Mouse (Mus musculus): ENCODE results near the gene Syt14. TPM values are rescaled to one million over a fixed set of nuclear protein-coding genes. Genes with fewer than 3 reads are reported as not detected.

Gene Syt14
- polyA plus RNA-seq, 1 experiment from 2014 or later = 13.0 TPM

DNA sequence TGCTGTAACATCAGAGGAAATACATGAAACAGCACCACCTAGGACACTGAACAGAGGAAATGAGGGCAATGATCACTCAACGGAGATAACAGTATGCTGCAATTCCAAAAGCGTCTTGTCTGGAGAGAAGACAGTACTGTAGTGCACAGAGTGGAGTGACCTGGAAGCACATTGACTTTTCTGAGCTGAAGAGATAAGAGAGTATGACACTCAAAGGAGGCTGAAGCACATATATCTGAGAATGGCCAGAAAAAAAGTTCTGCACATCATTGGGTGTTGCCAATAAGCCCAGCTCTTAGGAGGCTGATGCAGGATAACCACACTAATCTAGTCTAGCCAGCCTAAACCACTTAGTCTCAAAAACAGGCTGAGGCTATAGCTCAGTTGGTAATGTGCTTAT lies 34.0 kb downstream of the Syt14 start:
- no peak for ATAC-seq (ENCODE audit: low read depth)
- H3K27me3 ChIP-seq (ENCODE audit: control insufficient read depth, insufficient read depth, low read length) = no peaks in the 10 kb centered on the region
- 79% methylated on average over 2 of the region's 2 CpGs for WGBS
- H3K4me1 ChIP-seq (ENCODE audit: control insufficient read depth, insufficient read depth, low read length) = no peaks in the 10 kb centered on the region
- no peaks in the 10 kb centered on the region for H3K9me3 ChIP-seq (ENCODE audit: control insufficient read depth, low read length)
- no peak overlapping the region for H3K9ac ChIP-seq (replicated peaks; ENCODE audit: low read depth, low read length)
- no peak overlapping the region for H3K4me3 ChIP-seq (ENCODE audit: low read depth, low read length)
- no peak overlapping the region for H3K4me2 ChIP-seq (ENCODE audit: low read depth, low read length)
- H3K36me3 ChIP-seq (ENCODE audit: control insufficient read depth, insufficient read depth, low read length) = no peaks in the 10 kb centered on the region
- no peak overlapping the region for H3K27ac ChIP-seq (ENCODE audit: low read depth, low read length)

DNA sequence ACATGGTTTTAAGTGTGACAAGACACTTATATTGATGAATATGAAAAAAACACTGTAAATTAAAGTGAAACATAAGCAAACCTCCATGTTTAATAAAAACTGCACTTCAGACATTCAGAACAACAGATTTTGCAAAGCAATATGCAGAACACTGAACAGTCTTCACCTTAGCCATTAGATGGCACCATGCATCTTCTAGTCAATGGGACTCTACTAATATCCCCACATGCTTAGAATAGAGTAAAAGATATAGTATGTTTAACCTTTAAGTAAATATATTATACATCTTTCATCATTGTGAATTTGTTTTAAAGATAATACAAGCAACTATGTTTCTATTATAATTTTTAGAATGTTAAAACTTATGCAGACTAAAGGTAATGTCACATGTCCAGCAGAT lies 34.7 kb downstream of the Syt14 start:
- H3K27ac ChIP-seq (ENCODE audit: low read depth, low read length) = no peak overlapping the region
- H3K9me3 ChIP-seq (ENCODE audit: control insufficient read depth, low read length) = no peaks in the 10 kb centered on the region
- no peak overlapping the region for H3K4me2 ChIP-seq (ENCODE audit: low read depth, low read length)
- no peaks in the 10 kb centered on the region for H3K27me3 ChIP-seq (ENCODE audit: control insufficient read depth, insufficient read depth, low read length)
- H3K9ac ChIP-seq (replicated peaks; ENCODE audit: low read depth, low read length) = no peak overlapping the region
- H3K4me3 ChIP-seq (ENCODE audit: low read depth, low read length) = no peak overlapping the region
- ATAC-seq (ENCODE audit: low read depth) = no peak
- no peaks in the 10 kb centered on the region for H3K4me1 ChIP-seq (ENCODE audit: control insufficient read depth, insufficient read depth, low read length)
- no peaks in the 10 kb centered on the region for H3K36me3 ChIP-seq (ENCODE audit: control insufficient read depth, insufficient read depth, low read length)

DNA sequence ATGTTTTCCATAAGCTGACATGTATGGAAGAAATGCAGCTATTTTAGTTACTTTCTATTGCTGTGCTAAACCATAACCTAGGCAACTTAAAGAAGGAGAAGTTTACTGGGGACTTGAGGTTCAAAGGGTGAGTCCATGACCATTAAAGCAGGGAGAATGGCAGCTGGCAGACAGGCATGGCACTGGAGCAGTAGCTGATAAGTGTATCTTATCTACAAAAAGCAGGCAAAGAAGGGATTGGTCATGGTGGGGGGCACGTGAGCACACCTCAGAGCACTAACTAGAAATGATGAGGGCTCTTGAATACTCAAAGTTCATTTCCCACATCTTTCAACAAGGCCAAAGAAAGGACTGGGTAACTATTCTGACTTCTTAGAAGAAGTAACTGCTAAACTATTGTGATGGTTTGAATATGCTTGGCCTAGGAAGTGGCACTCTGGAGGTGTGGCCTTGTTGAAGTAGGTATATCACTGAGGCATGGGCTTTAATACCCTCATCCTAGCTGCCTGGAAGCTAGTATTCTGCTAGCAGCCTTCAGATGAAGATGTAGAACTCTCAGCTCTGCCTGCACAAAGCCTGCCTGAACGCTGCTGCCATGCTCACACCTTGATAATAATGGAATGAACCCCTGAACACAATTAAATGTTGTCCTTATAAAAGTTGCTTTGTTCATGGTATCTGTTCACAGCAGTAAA lies 41.2 kb downstream of the Syt14 start:
- H3K4me3 ChIP-seq (ENCODE audit: low read depth, low read length) = no peak overlapping the region
- no peak overlapping the region for H3K4me2 ChIP-seq (ENCODE audit: low read depth, low read length)
- H3K4me1 ChIP-seq (ENCODE audit: control insufficient read depth, insufficient read depth, low read length) = no peaks in the 10 kb centered on the region
- no peak overlapping the region for H3K27ac ChIP-seq (ENCODE audit: low read depth, low read length)
- no peaks in the 10 kb centered on the region for H3K9me3 ChIP-seq (ENCODE audit: control insufficient read depth, low read length)
- no peak for ATAC-seq (ENCODE audit: low read depth)
- H3K36me3 ChIP-seq (ENCODE audit: control insufficient read depth, insufficient read depth, low read length) = no peaks in the 10 kb centered on the region
- 91% methylated on average over 2 of the region's 2 CpGs for WGBS
- H3K27me3 ChIP-seq (ENCODE audit: control insufficient read depth, insufficient read depth, low read length) = no peaks in the 10 kb centered on the region
- H3K9ac ChIP-seq (replicated peaks; ENCODE audit: low read depth, low read length) = no peak overlapping the region

DNA sequence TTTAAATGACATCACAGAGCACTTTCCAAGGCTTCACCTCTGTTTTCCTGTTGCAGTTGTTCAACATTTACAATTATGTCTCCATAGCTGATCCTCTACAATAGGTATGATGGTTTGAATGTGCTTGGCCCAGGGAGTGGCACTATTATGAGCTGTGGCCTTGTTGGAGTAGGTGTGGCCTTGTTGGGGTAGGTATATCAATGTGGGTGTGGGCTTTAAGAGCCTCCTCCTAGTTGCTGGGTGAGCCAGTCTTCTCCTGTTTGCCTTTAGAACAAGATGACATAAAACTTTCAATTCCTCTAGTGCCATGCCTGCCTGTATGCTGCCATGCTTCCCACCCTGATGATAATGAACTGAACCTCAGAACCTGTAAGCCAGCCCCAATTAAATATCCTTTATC lies 42.1 kb downstream of the Syt14 start:
- ATAC-seq (ENCODE audit: low read depth) = no peak
- H3K36me3 ChIP-seq (ENCODE audit: control insufficient read depth, insufficient read depth, low read length) = no peaks in the 10 kb centered on the region
- H3K27ac ChIP-seq (ENCODE audit: low read depth, low read length) = no peak overlapping the region

DNA sequence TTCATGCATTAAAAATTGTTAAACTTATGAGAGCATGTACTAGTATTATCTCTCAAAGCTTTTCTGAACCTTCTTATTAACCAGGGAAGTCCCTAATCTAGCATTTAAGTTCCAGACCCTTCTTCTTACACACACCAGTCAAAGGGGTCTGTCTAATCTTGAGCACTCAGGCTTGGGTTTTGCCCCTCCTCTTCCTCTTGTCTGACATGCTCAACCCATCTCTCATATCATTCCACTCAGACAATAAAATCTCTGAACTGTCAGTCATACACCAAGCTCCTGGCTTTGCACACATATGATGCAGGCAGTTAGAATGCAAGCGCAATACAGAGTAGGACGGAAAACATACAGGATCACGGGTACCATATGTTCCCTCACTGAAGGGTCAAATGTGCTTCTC lies 48.4 kb downstream of the Syt14 start:
- Histone ChIP-seq H3K9ac (replicated peaks; ENCODE audit: low read depth, low read length) (no peak overlapping the region), H3K36me3 (ENCODE audit: control insufficient read depth, insufficient read depth, low read length) (no peaks in the 10 kb centered on the region), H3K4me1 (ENCODE audit: control insufficient read depth, insufficient read depth, low read length) (no peaks in the 10 kb centered on the region), H3K9me3 (ENCODE audit: control insufficient read depth, low read length) (no peaks in the 10 kb centered on the region), H3K4me2 (ENCODE audit: low read depth, low read length) (no peak overlapping the region), H3K27me3 (ENCODE audit: control insufficient read depth, insufficient read depth, low read length) (no peaks in the 10 kb centered on the region), H3K27ac (ENCODE audit: low read depth, low read length) (no peak overlapping the region), H3K4me3 (ENCODE audit: low read depth, low read length) (no peak overlapping the region)
- 90% methylated on average over 3 of the region's 3 CpGs for WGBS
- ATAC-seq (ENCODE audit: low read depth) = no peak

More for the DNA sequence above, 42.1 kb downstream of the Syt14 start:
- no peaks in the 10 kb centered on the region for H3K9me3 ChIP-seq (ENCODE audit: control insufficient read depth, low read length)
- H3K27me3 ChIP-seq (ENCODE audit: control insufficient read depth, insufficient read depth, low read length) = no peaks in the 10 kb centered on the region
- no peaks in the 10 kb centered on the region for H3K4me1 ChIP-seq (ENCODE audit: control insufficient read depth, insufficient read depth, low read length)
- H3K4me3 ChIP-seq (ENCODE audit: low read depth, low read length) = no peak overlapping the region
- no peak overlapping the region for H3K9ac ChIP-seq (replicated peaks; ENCODE audit: low read depth, low read length)
- H3K4me2 ChIP-seq (ENCODE audit: low read depth, low read length) = no peak overlapping the region

DNA sequence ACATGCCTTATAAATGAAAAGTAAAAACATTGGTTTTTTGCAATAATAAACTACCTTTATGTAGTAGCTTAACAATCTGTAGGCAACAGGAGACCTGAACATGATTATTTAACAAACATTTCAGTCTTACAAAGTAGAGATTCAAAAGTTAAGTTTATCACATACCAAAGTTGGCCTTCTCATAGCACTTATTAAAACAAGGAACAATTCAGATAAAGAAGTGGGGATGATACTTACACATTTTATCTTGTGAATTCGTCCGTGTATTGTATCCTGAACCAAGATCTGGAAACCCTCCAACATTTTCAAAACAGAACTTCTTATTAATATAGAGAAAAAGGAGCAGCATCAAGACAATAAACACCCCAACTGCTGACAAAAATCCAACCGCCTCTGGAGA lies 49.1 kb downstream of the Syt14 start:
- H3K4me2 ChIP-seq (ENCODE audit: low read depth, low read length) = no peak overlapping the region
- no peak overlapping the region for H3K4me3 ChIP-seq (ENCODE audit: low read depth, low read length)
- H3K27me3 ChIP-seq (ENCODE audit: control insufficient read depth, insufficient read depth, low read length) = no peaks in the 10 kb centered on the region
- H3K36me3 ChIP-seq (ENCODE audit: control insufficient read depth, insufficient read depth, low read length) = no peaks in the 10 kb centered on the region
- no peak overlapping the region for H3K27ac ChIP-seq (ENCODE audit: low read depth, low read length)
- no peaks in the 10 kb centered on the region for H3K4me1 ChIP-seq (ENCODE audit: control insufficient read depth, insufficient read depth, low read length)
- H3K9ac ChIP-seq (replicated peaks; ENCODE audit: low read depth, low read length) = no peak overlapping the region
- no peak for ATAC-seq (ENCODE audit: low read depth)
- H3K9me3 ChIP-seq (ENCODE audit: control insufficient read depth, low read length) = no peaks in the 10 kb centered on the region
- WGBS = 92% methylated on average over 3 of the region's 3 CpGs

DNA sequence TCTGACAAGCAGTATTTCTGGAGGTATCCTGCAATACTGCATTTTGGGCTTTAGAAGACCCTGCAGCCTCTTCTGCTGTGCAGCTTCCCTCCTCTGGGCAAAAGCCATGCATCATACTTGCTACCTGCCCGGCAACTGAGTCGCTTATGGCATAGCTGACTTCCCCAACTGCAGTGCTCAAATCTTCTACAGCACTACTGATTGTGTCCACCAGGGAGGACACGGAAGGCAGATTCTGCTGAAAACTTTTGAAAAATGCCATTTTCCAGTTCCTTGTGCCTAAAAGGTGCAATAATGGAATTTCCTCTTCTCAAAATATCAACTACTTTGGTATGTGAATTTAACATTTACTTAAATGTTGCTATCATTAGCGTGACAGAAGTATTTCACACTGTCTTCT lies 51.2 kb downstream of the Syt14 start:
- no peak overlapping the region for H3K4me3 ChIP-seq (ENCODE audit: low read depth, low read length)
- no peaks in the 10 kb centered on the region for H3K9me3 ChIP-seq (ENCODE audit: control insufficient read depth, low read length)
- ATAC-seq (ENCODE audit: low read depth) = no peak
- H3K4me2 ChIP-seq (ENCODE audit: low read depth, low read length) = no peak overlapping the region
- H3K27ac ChIP-seq (ENCODE audit: low read depth, low read length) = no peak overlapping the region
- 90% methylated on average over 4 of the region's 4 CpGs for WGBS
- no peak overlapping the region for H3K9ac ChIP-seq (replicated peaks; ENCODE audit: low read depth, low read length)
- H3K4me1 ChIP-seq (ENCODE audit: control insufficient read depth, insufficient read depth, low read length) = no peaks in the 10 kb centered on the region
- H3K27me3 ChIP-seq (ENCODE audit: control insufficient read depth, insufficient read depth, low read length) = no peaks in the 10 kb centered on the region
- no peaks in the 10 kb centered on the region for H3K36me3 ChIP-seq (ENCODE audit: control insufficient read depth, insufficient read depth, low read length)

DNA sequence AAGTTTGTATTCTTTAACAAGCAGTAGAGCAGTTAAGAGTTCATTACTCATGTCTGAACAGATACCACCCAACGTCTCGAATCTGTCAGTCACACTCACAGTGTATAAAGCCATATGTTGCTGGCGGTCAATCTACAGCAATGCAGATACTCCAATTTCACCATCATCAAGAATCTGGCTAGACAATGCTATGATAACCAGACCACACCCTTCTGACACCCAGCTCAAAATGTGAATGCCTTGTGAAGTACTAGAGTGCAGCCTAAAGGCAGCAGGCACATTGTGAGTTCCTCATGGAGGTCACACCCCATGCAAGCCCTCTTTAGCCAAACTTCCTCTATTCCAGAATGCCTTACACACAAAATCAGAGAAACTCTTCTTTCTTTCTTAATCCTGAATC lies 53.9 kb downstream of the Syt14 start:
- no peak for ATAC-seq (ENCODE audit: low read depth)
- Histone ChIP-seq H3K4me2 (ENCODE audit: low read depth, low read length) (no peak overlapping the region), H3K36me3 (ENCODE audit: control insufficient read depth, insufficient read depth, low read length) (no peaks in the 10 kb centered on the region), H3K27me3 (ENCODE audit: control insufficient read depth, insufficient read depth, low read length) (no peaks in the 10 kb centered on the region), H3K4me1 (ENCODE audit: control insufficient read depth, insufficient read depth, low read length) (no peaks in the 10 kb centered on the region), H3K27ac (ENCODE audit: low read depth, low read length) (no peak overlapping the region), H3K9me3 (ENCODE audit: control insufficient read depth, low read length) (no peaks in the 10 kb centered on the region), H3K4me3 (ENCODE audit: low read depth, low read length) (no peak overlapping the region), H3K9ac (replicated peaks; ENCODE audit: low read depth, low read length) (no peak overlapping the region)
- 93% methylated on average over 3 of the region's 3 CpGs for WGBS

DNA sequence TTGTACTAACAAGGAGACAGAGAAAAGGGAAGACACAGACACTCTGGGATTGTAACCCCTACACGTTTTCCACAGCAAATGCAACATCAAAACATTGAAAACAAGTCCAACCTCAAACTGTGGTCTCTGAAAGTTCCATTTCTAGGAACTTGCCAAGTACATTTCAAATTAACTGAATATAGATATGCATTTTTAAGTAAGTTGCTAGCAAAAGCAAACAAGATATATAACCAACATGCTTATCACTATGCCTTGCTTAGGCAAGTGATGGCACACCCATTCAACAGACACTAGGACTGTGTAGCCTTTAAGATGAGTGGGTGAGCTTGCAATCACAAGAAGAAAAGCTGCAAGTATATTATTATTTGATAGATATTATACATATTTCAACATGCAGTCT lies 54.5 kb downstream of the Syt14 start:
- H3K4me2 ChIP-seq (ENCODE audit: low read depth, low read length) = no peak overlapping the region
- no peak overlapping the region for H3K27ac ChIP-seq (ENCODE audit: low read depth, low read length)
- H3K27me3 ChIP-seq (ENCODE audit: control insufficient read depth, insufficient read depth, low read length) = no peaks in the 10 kb centered on the region
- no peak for ATAC-seq (ENCODE audit: low read depth)
- H3K9me3 ChIP-seq (ENCODE audit: control insufficient read depth, low read length) = no peaks in the 10 kb centered on the region
- 76% methylated on average over 1 of the region's 1 CpGs for WGBS
- no peaks in the 10 kb centered on the region for H3K36me3 ChIP-seq (ENCODE audit: control insufficient read depth, insufficient read depth, low read length)
- no peaks in the 10 kb centered on the region for H3K4me1 ChIP-seq (ENCODE audit: control insufficient read depth, insufficient read depth, low read length)
- no peak overlapping the region for H3K4me3 ChIP-seq (ENCODE audit: low read depth, low read length)
- H3K9ac ChIP-seq (replicated peaks; ENCODE audit: low read depth, low read length) = no peak overlapping the region
